Mouse (Mus musculus) MEL (cell line): Measurements from ENCODE around the gene Epop.

Experiments
- MEF2A ChIP-seq: IDR thresholded peaks from 2 replicates; pipeline ENCODE4 v1.6.1; 2014; ENCODE audit warnings: low read depth, mild to moderate bottlenecking, inconsistent platforms, low read length, improper control_type of control experiment; ENCODE audit not compliant: poor library complexity, insufficient replicate concordance, severe bottlenecking; ENCODE audit errors: extremely low read depth
- ZMIZ1 ChIP-seq: IDR thresholded peaks from 2 replicates; pipeline ENCODE4 v1.6.1; 2012; ENCODE audit warnings: low read depth, mild to moderate bottlenecking, inconsistent platforms, low read length, improper control_type of control experiment, moderate library complexity

- TF ChIP-seq ZMIZ1 (no peak), MEF2A (no peak)
These were observed 20.6 kb downstream of the Epop start for GRCm38 (mm10) chr11:97608933-97609332.
